Mouse (Mus musculus) midbrain, postnatal 0 days (tissue): ENCODE results near the gene Nubp2. TPM values are rescaled to one million over a fixed set of nuclear protein-coding genes. Genes with fewer than 3 reads are reported as not detected.

Experiments
- ATAC-seq: fragments of 200-750 bp; cut with Nextera tagmentation; 2 replicates; pipeline ENCODE4 v1.8.0; 2017; ENCODE audit warnings: moderate number of reproducible peaks, mild to moderate bottlenecking, moderate TSS enrichment, moderate library complexity; ENCODE audit not compliant: low FRiP score
- DNase-seq: peaks from one replicate; pipeline ENCODE4 v3.0.0-alpha.2; 2015; ENCODE audit warnings: low spot score
- H3K27ac ChIP-seq: fragments of 300-500 bp; sonication (generic); 2 replicates; pipeline ENCODE4 v1.5.1; 2014; ENCODE audit warnings: low read depth, mild to moderate bottlenecking, low read length, mixed read lengths
- H3K27me3 ChIP-seq: fragments of 300-500 bp; sonication (generic); 2 replicates; pipeline ENCODE4 v1.6.1; 2014; ENCODE audit warnings: low read length, control low read depth, mixed read lengths; ENCODE audit not compliant: insufficient read depth
- H3K36me3 ChIP-seq: fragments of 300-500 bp; sonication (generic); 2 replicates; pipeline ENCODE4 v1.6.1; 2014; ENCODE audit warnings: low read length, control low read depth, mixed read lengths; ENCODE audit not compliant: insufficient read depth
- H3K4me1 ChIP-seq: fragments of 300-500 bp; sonication (generic); 2 replicates; pipeline ENCODE4 v1.6.1; 2014; ENCODE audit warnings: mild to moderate bottlenecking, control low read depth, antibody characterized with exemption, low read length, mixed read lengths; ENCODE audit not compliant: insufficient read depth
- H3K4me2 ChIP-seq: fragments of 300-500 bp; sonication (generic); 2 replicates; pipeline ENCODE4 v1.6.1; 2014; ENCODE audit warnings: low read depth, mild to moderate bottlenecking, low read length, mixed read lengths; ENCODE audit not compliant: poor library complexity, severe bottlenecking
- H3K4me3 ChIP-seq: fragments of 300-500 bp; sonication (generic); 2 replicates; pipeline ENCODE4 v1.5.1; 2014; ENCODE audit warnings: low read depth, mild to moderate bottlenecking, low read length, moderate library complexity
- H3K9ac ChIP-seq: fragments of 300-500 bp; sonication (generic); replicated peaks from 2 replicates; pipeline ENCODE4 v1.6.1; 2014; ENCODE audit warnings: mild to moderate bottlenecking, low read length, moderate library complexity, mixed read lengths; ENCODE audit not compliant: poor library complexity, severe bottlenecking
- H3K9me3 ChIP-seq: fragments of 300-500 bp; sonication (generic); 2 replicates; pipeline ENCODE4 v1.6.1; 2016; ENCODE audit warnings: low read length, control low read depth
- CTCF ChIP-seq: IDR thresholded peaks from 2 replicates; pipeline ENCODE4 v1.5.1; 2016; ENCODE audit warnings: antibody characterized with exemption, mild to moderate bottlenecking
- WGBS: fragments of 180-500 bp; shearing (Covaris S2); extraction: QIAGEN DNeasy Blood & Tissue Kit; methylation state at CpG from one replicate; pipeline ENCODE4 v1.1.7; 2014; 5-methylcytosine and 5-hydroxymethylcytosine counted together
- polyA plus RNA-seq: library from polyadenylated mRNA; unstranded; fragments of >200 nt; fragmentation: Nextera tagmentation; extraction: Ambion mirVana; gene quantifications from 2 replicates; pipeline ENCODE4 v1.2.1, GENCODE M21; 2015
- total RNA-seq: library from RNA; depleted of rRNA; stranded (reverse); fragments of >200 nt; gene quantifications from 2 replicates; pipeline ENCODE4 v1.2.3, GENCODE M21; 2014

The Nubp2 gene
- total and polyA plus RNA-seq, 2 experiments from 2014 or later: 55.8 to 60.2 TPM

GRCm38 (mm10) chr17:24885356-24886133 lies 604 bp downstream of the Nubp2 start:
- peak overlapping the region; percentile 87 for H3K4me2 ChIP-seq
- 26% methylated on average over 22 of the region's 22 CpGs for WGBS
- H3K4me3 ChIP-seq: peak overlapping the region; percentile 82
- no peak for TF ChIP-seq CTCF
- ATAC-seq (no peak), DNase-seq (no peak)
- no peaks in the 10 kb centered on the region for H3K9me3 ChIP-seq
- peak overlapping the region; percentile 50 for H3K9ac ChIP-seq
- H3K4me1 ChIP-seq: peaks cover 13% of the 10 kb centered on the region; the same call in 1 of the 2 replicates
- H3K27me3 ChIP-seq: no peaks in the 10 kb centered on the region
- H3K27ac ChIP-seq: no peak overlapping the region
- H3K36me3 ChIP-seq: peaks cover 24% of the 10 kb centered on the region

- Histone ChIP-seq H3K27ac (no peak overlapping the region), H3K27me3 (no peaks in the 10 kb centered on the region), H3K9ac (no peak overlapping the region), H3K4me1 (peaks cover 13% of the 10 kb centered on the region; the same call in 1 of the 2 replicates), H3K9me3 (no peaks in the 10 kb centered on the region), H3K4me2 (no peak overlapping the region), H3K36me3 (peaks cover 18% of the 10 kb centered on the region), H3K4me3 (no peak overlapping the region)
- TF ChIP-seq CTCF: no peak
- DNase-seq (no peak), ATAC-seq (no peak)
- WGBS: 85% methylated on average over 6 of the region's 6 CpGs
Observed at GRCm38 (mm10) chr17:24884391-24884790, 1.8 kb downstream of the Nubp2 start.

GRCm38 (mm10) chr17:24881738-24882440 lies 4.3 kb downstream of the Nubp2 start:
- no peak overlapping the region for H3K27ac ChIP-seq
- no peak overlapping the region for H3K9ac ChIP-seq
- DNase-seq: peak; percentile 22
- no peaks in the 10 kb centered on the region for H3K9me3 ChIP-seq
- 47% methylated on average over 7 of the region's 7 CpGs for WGBS
- H3K4me3 ChIP-seq: no peak overlapping the region
- H3K27me3 ChIP-seq: no peaks in the 10 kb centered on the region
- H3K4me1 ChIP-seq: peaks cover 4% of the 10 kb centered on the region; the same call in 1 of the 2 replicates
- peaks cover 12% of the 10 kb centered on the region for H3K36me3 ChIP-seq
- TF ChIP-seq CTCF: peak; percentile 60
- no peak for ATAC-seq
- H3K4me2 ChIP-seq: no peak overlapping the region

- H3K36me3 ChIP-seq: peaks cover 9% of the 10 kb centered on the region
- WGBS: 65% methylated on average over 8 of the region's 8 CpGs
- TF ChIP-seq CTCF: no peak
- no peak overlapping the region for H3K4me2 ChIP-seq
- H3K27me3 ChIP-seq: no peaks in the 10 kb centered on the region
- no peak overlapping the region for H3K9ac ChIP-seq
- no peaks in the 10 kb centered on the region for H3K9me3 ChIP-seq
- H3K27ac ChIP-seq: no peak overlapping the region
- no peak overlapping the region for H3K4me3 ChIP-seq
- no peaks in the 10 kb centered on the region for H3K4me1 ChIP-seq
- DNase-seq: no peak
- ATAC-seq: no peak
Observed at GRCm38 (mm10) chr17:24878531-24878930, 7.6 kb downstream of the Nubp2 start.

- WGBS: 39% methylated on average over 5 of the region's 5 CpGs
- H3K36me3 ChIP-seq: peaks cover 5% of the 10 kb centered on the region
- TF ChIP-seq CTCF: no peak
- no peak for ATAC-seq
- H3K9me3 ChIP-seq: no peaks in the 10 kb centered on the region
- H3K4me3 ChIP-seq: no peak overlapping the region
- H3K9ac ChIP-seq: no peak overlapping the region
- no peaks in the 10 kb centered on the region for H3K27me3 ChIP-seq
- DNase-seq: no peak
- no peak overlapping the region for H3K27ac ChIP-seq
- H3K4me2 ChIP-seq: no peak overlapping the region
- no peaks in the 10 kb centered on the region for H3K4me1 ChIP-seq
Observed at GRCm38 (mm10) chr17:24878117-24878397, 8.1 kb downstream of the Nubp2 start.
